Mouse (Mus musculus) ES-Bruce4 (cell line): ENCODE data around the gene Klf16.

Source experiments
- CTCF ChIP-seq: IDR thresholded peaks from one replicate; pipeline ENCODE4 v1.8.1; 2011; ENCODE audit warnings: low read depth, low read length
- EP300 ChIP-seq: IDR thresholded peaks from 2 replicates; pipeline ENCODE4 v1.6.1; 2011; ENCODE audit warnings: low read depth, low read length; ENCODE audit not compliant: insufficient read depth
- POLR2A ChIP-seq: IDR thresholded peaks from one replicate; pipeline ENCODE4 v1.8.1; 2011; ENCODE audit warnings: low read length; ENCODE audit not compliant: insufficient read depth

DNA sequence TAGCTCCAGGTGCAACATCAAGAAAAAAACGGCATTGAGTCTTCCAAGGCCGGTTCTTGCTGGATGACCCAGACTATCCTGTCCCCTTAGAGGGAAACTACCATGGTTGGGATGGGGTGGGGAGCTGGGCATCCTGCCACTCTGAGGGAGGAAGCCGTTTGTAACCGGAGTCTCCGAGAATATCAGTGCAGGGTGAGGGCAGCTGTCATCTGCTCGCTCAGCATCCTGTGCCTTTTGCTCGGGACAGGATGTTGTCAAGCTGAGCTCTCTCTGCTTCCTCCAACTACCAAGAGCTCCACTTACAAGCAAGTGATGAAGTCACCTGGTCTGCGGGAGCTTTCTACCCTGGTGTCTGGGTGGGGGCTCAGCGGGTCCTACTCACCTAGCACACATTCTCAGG is 41.1 kb upstream of the Klf16 start:
- TF ChIP-seq POLR2A (no peak), EP300 (no peak), CTCF (no peak)
